Mouse (Mus musculus) G1E (cell line): ENCODE measurements around the gene Llcfc1.

Experiments used
- CTCF ChIP-seq: IDR thresholded peaks from 2 replicates; pipeline ENCODE4 v1.5.1; 2012; ENCODE audit warnings: low read depth, low read length, inconsistent platforms, mixed read lengths
- GATA2 ChIP-seq: IDR thresholded peaks from 2 replicates; pipeline ENCODE4 v1.6.1; 2012; ENCODE audit warnings: low read depth, low read length, inconsistent platforms, borderline replicate concordance

GRCm38 (mm10) chr6:41662320-41662719, 21.9 kb upstream of the Llcfc1 start:
- TF ChIP-seq CTCF: no peak
- TF ChIP-seq GATA2: no peak
